Mouse (Mus musculus) kidney, postnatal 36 days (tissue): ENCODE results near the gene Zmpste24.

Experiments used
- DNase-seq, 2 experiments: peaks; one replicate each; pipeline ENCODE4 v3.0.0; 2021 to 2022; ENCODE audit warnings: mixed read lengths in 2 of 2

Gene Zmpste24

DNA sequence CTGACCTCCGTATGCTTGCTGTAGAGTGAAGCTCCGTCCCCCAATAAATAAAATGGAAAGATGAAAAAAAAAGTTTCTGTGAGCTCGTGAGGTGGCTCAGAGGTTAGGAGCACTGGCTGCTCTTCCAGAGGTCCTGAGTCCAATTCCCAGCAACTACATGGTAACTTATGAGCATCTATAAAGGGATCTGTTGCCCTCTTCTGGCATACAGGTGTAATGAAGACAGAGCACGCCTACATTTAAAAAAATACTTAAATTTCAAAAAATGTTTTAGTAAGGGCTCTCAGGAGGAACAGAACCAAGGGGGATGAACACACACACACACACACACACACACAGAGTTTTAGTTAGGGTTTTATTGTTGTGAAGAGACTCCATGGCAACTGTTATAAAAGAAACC, 66.6 kb downstream of the Zmpste24 start:
- DNase-seq: no peak

DNA sequence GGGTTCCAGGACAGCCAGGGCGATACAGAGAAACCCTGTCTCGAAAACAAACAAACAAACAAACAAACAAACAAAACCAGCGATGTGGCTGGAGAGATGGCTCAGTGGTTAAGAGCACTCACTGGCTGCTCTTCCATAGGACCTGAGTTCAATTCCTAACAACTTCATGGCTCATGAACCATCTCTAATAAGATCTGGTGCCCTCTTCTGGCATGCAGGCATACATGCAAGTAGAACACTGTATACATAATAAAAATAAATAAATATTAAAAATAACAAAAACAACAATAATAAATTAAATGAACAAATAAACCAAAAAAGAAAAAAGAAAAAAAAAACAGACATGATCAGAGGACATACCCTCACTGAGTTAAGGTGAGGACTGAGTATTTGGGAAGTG, 68.4 kb downstream of the Zmpste24 start:
- no peak for DNase-seq

DNA sequence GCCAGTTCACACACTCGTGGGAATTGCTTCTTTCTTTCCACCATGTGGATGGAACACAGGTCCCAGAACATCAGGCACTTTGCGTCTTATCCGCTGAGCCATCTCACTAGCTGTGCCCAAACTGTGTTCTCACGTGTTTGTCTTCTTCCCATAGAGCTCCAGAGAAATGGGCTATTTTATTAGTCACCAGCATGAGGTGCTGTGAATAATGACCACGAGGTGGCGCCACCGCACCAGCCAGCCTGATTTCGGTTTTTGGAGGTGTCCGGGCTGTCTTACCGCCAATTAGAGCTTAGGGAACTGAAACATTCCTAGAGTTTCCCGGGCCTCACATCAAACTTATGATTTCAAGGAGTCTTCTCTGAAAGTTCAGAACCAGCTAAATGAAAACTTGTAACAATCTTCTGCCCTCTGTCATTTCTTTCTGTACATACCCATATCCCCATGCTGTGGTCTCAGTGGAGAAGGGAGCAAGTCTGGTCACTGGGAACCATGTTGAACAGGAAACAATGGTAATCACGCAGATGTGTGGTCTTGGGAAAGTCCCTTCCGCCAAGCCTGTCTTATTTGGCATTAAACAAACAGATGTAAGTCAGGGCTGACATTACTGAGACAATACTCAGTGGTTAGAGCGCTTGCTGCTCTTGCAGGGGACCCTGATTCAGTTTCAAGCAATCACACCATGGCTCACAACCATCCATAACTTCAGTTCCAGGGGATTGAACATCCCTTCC, 69.2 kb downstream of the Zmpste24 start:
- peak; percentile 36 to 83 for DNase-seq

DNA sequence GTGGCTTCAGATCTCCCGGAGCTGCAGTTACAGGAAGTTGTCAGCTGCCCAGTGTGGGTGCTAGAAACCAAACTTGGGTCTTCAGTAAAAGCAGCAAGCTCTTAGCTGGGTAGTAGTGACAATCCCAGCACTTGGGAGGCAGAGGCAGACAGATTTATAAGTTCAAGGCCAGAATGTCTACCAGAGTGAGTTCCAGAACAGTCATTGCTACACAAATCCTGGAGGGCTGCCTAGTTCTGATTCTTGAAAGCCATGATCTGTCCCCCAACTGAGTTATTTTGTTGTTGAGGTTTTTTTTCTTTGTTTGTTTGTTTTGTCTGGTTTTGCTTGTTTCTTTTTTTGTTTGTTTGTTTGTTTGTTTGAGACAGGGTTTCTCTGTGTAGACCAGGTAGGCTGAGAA, 69.9 kb downstream of the Zmpste24 start:
- DNase-seq: no peak

DNA sequence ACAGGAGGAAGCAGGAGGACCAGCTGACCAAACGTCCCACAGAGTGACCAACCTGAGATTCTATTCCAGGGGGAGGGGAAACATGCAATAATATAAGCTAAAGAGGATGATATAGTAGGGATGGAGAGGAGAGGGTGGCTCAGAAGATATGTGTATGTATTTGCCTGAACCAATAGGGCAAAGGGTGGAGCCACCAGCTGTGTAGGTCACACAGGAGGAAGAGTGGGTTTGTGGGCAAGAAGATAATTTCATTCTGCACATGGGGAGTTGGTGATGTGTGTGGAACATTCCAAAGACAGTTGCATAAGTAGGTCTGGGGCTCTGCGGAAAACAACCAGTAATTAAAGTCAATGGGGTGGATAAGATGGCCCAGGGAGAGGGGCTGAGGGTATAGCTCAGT, 72.4 kb downstream of the Zmpste24 start:
- DNase-seq: no peak

DNA sequence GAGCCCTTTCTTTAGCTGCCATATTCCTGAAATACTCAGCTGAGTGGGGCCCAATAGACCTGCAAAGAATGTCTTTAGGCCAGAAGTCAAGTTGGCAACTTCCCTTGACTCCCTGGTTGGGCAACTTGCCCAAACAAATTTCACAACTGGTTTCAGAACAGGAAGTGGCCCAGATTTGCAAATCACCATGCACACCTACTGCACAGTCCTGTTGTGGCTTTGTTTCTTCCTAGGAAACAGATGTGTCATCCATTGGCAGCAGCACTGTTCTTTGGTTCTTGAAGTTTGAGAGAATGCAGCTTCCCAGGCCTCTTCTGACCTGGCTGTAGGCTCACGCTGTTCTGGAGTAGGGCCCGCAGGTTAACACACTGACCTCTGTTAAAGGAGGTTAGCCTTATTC, 74.1 kb downstream of the Zmpste24 start:
- peak; percentile 63 to 74 for DNase-seq

DNA sequence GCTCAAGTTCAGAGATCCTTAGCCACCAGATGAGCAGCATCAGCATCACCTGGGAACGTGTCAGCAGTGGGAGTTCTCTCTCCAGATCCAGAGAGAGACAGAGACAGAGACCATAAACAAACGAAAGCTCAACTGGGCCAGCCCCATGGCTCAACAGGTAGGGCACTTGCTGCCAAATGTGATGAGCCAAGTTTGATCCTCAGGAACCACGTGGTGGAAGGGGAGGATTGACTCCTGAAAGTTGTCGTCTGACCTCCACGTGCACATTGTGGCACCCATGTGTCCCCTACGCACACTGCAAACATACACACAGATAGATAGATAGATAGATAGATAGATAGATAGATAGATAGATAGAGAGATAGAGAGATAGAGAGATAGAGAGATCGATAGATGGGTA, 74.6 kb downstream of the Zmpste24 start:
- DNase-seq: no peak

DNA sequence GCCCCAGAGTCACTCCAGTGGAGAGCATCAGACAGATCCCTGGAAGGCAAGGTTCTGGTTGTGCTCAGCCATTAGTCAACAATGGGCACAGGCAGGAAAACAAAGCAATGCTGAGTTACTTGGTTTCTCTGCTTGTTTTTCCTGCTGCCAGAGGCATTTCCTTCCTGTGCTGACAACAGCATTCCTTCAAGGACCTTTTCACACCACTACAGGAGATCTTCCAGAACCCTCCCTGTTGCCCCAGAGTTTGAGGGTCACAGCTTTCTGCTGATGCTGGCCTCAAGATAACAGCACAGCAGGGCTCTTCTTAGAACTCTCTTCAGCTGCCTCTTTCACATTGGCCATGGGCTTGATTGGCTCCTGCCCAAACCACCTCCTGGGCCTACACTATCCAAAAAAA, 76.1 kb downstream of the Zmpste24 start:
- DNase-seq: peak; percentile 62 to 71

DNA sequence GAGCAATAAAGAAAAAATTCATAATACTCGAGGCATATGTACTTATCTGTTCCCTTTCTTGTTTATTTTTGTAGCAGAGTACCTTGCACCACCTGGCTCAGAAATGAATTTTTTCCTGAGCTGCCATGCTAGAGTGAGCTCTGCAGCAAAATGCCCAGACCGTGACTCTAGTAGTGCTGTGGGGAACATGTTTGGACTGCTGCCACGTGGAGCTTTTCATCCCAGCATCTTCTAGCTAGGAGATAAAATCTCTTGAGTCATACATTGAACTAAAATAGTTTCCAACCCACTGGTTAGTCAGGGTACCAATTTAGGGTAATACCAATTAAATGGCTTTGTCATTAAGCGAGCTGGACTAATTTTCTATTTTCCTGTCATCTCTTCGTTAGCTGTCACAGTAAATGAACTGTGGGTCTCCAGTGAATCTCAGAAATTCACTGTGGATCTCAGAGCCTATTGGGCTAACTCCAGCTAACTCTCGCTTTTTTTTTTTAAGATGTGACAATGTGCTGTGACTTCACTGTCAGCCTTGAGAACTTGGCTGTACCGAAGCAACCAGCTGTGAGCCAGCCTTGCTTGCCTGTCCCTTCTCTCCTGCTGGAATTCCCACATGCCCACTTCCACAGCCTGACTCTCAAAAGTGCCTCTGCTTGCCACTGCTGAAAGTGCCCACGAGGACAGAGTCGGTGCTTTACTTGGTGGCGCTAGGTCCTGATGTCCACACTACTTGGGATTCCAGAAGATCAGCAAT, 77.8 kb downstream of the Zmpste24 start:
- peak; percentile 25 to 52 for DNase-seq

DNA sequence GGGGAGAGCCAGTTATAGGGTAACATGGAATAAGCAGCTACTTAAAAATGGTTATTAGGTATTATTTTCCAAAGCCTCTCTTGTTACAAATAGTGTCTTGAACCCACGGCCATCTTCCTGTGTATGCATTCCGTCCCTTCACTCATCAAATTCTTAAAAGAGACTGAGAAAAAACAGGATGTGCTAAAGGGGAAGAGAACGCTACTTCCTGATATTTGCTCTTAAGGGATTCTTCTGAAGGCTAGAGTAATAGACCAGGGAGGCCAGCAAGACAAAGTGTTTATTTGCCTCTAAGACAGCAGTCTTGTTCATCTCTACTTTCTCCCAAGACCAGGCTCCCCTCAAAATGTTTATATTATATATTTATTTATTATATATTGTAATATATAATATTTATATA, 79.8 kb downstream of the Zmpste24 start:
- DNase-seq: no peak

DNA sequence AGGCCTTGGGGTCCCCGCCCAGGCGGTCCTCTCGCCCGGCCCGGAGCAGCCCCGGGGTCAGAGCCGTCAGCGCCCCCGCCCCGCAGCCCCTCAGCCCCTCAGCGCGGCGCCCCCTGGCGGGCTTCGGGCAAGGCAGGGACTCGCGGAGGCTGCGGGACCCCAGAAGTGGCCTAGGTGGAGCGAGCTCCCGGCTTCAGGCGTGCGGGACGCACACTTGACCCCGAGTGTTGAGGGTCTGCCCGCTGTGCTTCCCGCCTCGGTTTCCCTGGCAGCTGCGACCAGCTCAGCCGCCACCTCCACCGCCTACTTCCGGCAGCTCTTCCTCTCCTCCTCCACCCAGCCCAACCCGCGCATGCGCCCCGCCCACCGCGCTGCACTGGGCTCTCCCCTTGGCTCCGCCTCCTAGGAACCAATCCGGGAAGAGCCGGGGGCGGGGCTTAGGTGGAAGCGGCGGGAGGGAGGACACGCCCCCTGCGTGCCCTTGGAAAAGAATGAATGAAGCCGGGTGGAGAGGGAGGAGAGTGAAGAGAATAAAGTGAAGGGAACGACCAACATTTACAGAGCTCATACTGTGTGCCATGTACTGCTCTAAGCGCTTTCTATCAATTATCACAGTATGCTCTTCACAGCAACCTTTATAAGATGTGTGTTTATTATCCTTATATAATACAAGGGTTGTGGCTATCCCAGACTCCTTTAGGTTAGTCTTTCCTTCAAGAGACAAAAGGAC, 80.9 kb downstream of the Zmpste24 start, which contains the start of gene Smap2:
Gene Smap2, minus strand, starts transcription at position 320 of the 730 bp plus-strand sequence.
- DNase-seq: peak; percentile 99 to 100

DNA sequence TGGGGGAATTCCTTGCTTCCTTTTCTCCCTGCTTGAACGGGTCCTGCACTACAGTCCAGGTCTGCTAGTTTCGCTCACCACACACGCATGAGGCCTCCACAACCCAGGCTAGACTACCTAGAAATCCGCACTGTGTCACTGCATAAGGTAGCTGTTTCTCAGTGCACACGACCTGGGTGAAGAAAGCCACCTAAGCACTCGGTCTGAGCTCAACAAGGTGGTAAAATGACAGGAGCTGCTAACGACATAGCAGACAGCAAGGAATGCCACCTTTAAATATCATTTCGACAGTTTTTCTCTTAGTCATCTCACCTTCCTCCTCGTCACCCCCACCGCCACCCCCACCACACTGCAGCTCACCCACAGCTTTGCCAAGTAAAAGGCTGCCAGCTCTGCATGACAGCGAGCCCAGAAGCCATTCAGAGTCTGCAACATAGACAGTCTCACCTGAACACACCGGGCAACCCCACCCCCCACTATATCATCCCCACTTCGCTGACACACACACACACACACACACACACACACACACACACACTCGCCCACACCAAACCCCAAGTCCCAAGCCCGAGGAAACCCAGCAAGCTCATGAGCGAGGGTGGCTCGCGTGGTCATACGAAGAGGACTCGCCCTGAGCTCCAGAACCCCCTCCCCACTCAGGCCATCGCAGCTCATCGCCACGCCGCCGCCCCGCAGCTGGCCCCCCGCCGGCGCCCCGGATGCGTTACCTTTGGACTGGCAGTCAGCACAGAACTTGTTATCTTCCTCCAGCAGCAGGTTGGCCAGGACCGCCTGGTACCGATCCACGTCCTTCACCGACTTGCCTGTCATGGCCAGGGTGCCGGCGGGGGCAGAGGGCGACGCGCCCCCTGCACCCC, 81.8 kb downstream of the Zmpste24 start:
- DNase-seq: peak in 1 of 2 experiments; percentile 58

DNA sequence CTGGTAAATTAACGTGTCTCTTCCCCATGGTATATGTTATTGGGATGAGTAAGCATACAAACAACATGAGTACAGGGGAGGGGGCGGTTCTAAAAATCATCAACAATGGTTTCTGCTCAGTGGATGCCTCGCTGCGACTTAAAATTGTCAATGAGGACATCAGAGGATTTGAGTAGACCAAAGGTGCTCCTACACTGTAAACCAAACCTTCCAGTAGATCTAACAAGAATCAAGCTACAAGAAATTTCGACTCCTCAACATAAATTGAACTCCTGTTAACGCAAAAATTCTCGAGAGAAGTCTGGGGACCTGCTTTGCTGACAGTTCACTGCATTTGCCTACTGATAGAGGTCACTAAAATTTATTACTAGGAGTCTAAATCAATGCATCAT, 82.8 kb downstream of the Zmpste24 start:
- no peak for DNase-seq

DNA sequence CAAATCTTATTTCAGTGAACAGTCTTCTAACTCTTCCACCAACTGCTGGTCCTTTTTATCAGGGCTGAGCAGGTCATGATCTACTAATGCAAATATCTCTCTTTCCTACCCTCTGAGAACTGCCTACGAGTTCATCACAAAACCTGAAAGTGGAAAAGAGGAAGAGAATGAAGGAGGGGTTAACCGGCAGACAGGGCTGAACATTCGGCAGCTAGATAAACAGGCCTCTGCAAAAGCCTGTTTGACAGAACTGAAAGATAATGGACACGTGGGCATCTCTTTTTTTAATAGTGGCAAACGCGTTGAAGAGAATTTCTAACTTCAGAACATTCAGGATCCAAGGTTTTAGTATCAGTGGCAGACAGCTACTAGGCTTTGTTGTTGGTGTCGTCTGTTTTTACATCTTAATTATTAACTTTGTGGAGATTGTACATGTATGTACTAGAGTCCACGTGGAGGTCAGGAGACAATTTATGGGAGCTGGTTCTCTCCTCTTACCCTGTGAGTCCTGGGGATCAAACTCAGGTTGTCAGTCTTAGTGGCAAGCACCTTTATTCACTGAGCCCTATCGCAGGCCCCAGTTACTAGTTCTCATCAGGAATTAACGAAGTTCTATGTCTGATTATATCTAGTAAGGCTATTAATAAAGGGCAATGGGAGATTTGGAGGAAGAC, 83.3 kb downstream of the Zmpste24 start:
- no peak for DNase-seq

DNA sequence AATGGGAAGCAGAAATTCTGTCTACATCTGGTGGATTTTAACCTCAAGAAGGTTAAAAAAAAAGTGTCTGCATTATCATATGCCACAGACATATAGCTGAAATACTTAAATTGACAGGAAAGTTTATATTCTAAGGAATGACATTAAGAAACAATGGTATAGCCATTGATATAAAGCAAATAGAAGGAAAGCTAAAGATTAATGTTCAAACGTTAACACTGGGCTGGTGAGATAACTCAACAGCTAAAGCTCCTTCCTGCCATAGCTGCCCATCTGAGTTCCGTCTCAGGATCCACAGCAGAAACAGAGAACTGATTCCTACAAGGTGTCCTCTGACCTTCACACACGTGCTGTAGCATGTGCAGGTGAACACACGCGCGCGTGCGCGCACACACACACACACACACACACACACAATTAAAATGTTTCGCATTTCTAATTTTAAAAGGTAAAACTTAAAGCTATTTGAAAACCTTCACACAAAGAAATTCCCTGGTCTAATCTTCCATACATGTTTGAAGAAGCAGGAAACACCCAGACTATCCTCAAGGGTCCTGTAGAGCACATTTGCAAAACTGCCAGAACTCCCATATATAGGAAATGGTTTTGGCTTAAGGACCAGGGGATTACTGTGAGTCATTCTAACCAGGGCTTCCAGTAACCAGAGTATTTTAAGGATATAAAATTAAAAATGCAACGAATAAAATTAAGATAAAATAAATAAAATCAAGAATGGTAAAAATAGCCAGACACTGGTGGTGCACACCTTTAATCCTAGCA, 87.1 kb downstream of the Zmpste24 start:
- no peak for DNase-seq
